Mouse (Mus musculus) CH12F3 (cell line): ENCODE measurements around the gene Hoxb9.

Experiments
- in situ Hi-C: fragments of 300-500 bp; cut with MboI; formaldehyde crosslinking; loops from 2 replicates; pipeline ENCODE4 v1.14.3; 2020; ENCODE audit warnings: low sequenced_read_pairs

Hoxb9 gene

GRCm38 (mm10) chr11:96284041-96284749 is 12.9 kb downstream of the Hoxb9 start:
- in situ Hi-C loops: loop anchor here (25.0 kb wide), 1 partner anchor 578 kb away; no protein-coding TSS in a partner anchor

GRCm38 (mm10) chr11:96284774-96285734 is 13.8 kb downstream of the Hoxb9 start:
- in situ Hi-C loops: loop anchor here (25.0 kb wide), 1 partner anchor 577 kb away; no protein-coding TSS in a partner anchor

- in situ Hi-C loops: loop anchor here (25.0 kb wide), 1 partner anchor 576 kb away; no protein-coding TSS in a partner anchor
These were observed 14.8 kb downstream of the Hoxb9 start, which contains the start of gene Hoxb7 for GRCm38 (mm10) chr11:96285771-96286738. Hoxb7 (plus strand) TSS chr11:96286623.

- in situ Hi-C loops: loop anchor here (25.0 kb wide), 1 partner anchor 575 kb away; no protein-coding TSS in a partner anchor
These were observed 15.6 kb downstream of the Hoxb9 start for GRCm38 (mm10) chr11:96286739-96287385.

- in situ Hi-C loops: loop anchor here (25.0 kb wide), 1 partner anchor 575 kb away; no protein-coding TSS in a partner anchor
These were observed 16.2 kb downstream of the Hoxb9 start for GRCm38 (mm10) chr11:96287411-96287810.

DNA sequence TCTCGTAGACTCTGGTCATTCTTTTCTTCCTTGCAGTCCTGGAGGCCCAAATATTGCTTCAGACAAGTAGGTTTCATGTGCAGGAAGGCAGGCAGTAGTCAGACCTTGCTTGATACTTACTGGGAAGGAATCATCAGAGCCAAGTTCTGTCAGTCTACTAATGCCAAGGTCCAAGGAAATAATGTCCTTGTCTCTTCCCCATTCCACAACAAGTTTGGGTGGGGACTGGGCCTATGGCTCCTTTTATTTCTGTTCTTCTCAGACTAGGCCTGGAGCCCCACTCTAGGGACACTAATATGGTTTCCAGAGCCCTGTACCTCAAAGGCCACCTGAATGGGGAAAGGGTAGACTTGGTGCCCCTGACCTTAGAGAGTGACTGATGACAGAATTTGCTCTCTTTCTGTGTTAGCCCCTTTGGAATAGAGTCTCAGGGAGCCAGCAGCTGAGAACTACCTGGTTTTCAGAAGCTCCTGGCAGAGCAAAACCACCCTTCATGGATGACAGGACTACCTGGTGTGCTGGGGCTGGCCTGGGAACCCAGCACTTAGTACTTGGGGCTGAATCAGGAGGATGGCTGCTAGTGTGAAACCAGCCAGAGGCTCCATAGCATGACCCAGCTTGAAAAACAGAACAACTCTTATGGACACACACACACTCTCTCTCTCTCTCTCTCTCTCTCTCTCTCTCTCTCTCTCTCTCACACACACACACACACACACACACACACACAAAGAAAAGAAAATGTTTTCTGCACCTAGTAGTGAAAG is 17.4 kb downstream of the Hoxb9 start:
- in situ Hi-C loops: loop anchor here (25.0 kb wide), 1 partner anchor 574 kb away; no protein-coding TSS in a partner anchor

- in situ Hi-C loops: loop anchor here (25.0 kb wide), 1 partner anchor 573 kb away; no protein-coding TSS in a partner anchor
These were observed 18.0 kb downstream of the Hoxb9 start for GRCm38 (mm10) chr11:96289293-96289692.

GRCm38 (mm10) chr11:96289837-96290236 is 18.6 kb downstream of the Hoxb9 start:
- in situ Hi-C loops: loop anchor here (25.0 kb wide), 1 partner anchor 572 kb away; no protein-coding TSS in a partner anchor

GRCm38 (mm10) chr11:96290705-96291355 is 19.6 kb downstream of the Hoxb9 start:
- in situ Hi-C loops: loop anchor here (25.0 kb wide), 1 partner anchor 571 kb away; no protein-coding TSS in a partner anchor

DNA sequence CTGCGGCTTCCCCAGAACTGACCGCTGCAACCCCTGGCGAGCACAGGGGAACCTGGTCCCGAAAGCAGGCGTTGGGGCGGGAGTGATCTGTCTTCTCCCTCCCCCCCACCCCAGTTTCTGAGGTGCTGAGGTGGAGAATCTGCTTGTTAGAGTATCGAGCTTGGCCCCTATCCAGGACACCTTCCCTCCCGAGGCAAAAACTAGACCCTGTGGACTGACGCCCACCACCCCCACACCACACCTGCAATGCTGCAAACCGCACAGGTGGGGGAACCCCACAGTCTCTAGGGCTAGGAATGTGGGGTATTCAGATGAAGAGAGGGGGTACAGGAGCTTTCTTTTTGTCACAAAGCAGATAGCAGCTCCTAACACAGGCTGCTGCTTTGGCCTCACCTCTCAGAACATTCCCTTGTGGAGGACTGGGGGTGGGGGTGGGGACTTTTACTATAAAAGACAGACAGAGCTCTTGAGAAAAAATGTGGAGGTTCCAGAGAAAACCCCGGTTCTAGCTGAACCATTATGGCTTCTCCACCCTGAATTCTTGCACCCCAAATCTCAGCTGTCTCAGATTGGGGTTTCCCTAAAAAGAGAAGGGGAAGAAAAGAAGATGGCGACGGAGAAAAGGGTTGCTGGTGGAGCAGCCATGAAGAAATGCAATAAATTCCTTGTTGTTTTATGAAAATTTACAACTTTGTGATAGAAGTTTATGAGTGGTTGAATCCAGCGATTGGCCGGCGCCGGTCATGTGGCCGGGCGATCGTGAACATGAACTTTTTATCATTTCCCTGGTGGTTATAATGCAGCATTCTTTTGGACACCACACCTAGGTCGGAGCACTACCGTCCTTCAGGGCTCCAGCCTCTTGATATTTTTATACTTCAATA is 20.7 kb downstream of the Hoxb9 start, which contains the start of gene Hoxb6:
Gene Hoxb6 (plus strand): TSS at position 796 of the 884 bp plus-strand sequence.
- in situ Hi-C loops: loop anchor here (25.0 kb wide), 1 partner anchor 570 kb away; no protein-coding TSS in a partner anchor

DNA sequence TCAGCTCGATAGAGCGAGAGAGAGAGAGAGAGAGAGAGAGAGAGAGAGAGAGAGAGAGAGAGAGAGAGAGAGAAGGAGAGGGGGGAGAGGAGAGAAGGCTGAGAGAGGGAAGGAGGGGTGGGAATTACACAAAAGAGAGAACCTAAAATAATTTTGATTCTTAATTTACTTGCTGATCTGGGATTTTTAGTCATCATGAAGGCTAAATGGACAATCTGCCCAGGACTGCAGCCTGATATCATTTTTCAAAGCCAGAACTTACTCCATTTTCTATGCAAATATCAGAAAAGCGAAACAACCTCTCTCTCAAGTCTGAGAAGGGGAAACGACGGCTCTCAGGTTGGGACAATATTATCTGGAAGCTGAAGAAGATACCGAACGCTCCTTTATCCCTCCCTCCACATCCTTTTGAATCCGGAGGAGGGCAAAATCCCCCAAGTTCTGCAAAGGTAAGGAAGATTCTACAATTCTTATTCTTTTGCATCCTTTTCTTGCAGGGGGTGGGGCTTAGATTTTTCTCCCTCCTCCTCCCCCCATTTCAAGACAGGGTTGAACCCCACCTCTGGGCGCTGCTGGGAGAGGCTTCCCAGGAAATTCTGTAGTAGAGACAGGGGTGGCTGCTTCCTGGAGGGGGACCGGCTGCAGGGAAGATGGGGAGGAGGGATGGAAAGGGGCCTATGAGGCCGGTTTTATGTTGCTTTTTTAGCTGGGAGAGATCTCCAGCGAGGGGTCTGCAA is 21.5 kb downstream of the Hoxb9 start:
- in situ Hi-C loops: loop anchor here (25.0 kb wide), 1 partner anchor 570 kb away; no protein-coding TSS in a partner anchor

DNA sequence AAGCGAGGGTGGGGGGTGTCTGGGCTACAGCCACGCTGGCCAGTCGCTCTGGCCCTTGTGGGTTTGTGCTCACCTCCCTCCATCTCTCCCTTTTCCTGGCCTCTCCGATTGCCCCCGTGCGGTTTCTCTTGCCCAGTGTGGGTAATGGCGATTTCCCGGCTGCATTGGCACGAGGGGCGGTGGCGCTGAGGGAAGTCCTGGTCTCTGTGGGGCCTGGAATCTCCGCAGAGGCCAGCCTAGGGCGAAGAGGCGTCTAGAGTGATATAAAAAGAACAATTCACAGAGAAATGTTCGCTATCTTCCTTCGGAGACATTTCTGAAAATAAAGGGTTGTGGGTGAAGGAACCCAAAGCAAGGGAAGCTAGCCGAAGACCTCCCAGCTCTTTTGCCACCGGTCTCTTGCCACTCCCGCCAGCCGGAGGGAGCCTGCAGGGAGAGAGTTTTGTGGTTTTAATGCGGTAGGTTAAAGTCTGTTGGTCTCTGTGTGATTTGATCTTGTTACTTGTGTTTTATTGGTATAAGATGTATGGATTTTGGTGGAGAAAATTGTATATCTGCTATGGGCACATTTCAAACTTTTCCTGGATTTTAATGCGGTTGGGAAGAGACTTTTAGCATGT is 22.2 kb downstream of the Hoxb9 start:
- in situ Hi-C loops: loop anchor here (25.0 kb wide), 1 partner anchor 569 kb away; no protein-coding TSS in a partner anchor

DNA sequence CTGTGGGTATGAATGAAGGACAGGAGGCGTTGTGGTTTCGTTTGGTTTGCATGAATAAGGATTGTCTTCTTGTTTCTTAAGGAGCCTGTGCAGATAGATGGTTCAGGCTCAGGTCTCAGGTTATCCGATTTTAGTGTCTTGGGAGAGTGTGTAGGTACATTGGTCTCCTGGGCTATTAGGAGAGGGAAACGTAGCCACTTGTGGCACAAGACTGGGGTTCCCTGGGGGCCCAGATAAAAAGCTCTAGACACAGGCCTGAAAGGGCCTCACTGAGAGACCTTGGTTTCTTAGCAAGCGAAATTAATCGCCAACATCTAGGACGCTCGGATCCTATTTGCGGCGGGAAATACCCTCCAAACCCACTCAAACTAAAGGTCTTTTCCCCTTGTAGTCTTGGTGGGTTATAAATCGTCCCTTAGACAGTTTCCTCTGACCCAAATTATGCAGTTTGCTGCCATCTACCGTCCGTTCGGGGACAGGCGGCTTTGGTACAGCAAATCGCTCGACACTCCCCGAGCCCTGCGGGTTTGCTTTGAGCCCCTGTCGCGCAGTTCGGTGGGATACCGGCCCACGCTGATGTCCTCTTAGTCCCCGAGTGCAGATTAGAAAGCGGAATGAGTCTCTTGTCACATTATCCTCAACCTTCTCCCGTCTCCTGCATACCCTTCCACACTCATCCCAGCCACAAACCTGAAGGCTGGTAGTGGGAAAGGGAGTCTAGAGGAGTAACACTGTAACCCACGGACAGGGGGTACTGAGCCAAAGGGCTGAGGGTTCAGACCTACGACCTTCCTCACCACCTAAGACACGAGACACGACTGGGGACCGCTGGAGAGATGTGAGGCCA is 23.2 kb downstream of the Hoxb9 start:
- in situ Hi-C loops: loop anchor here (25.0 kb wide), 1 partner anchor 568 kb away; no protein-coding TSS in a partner anchor

DNA sequence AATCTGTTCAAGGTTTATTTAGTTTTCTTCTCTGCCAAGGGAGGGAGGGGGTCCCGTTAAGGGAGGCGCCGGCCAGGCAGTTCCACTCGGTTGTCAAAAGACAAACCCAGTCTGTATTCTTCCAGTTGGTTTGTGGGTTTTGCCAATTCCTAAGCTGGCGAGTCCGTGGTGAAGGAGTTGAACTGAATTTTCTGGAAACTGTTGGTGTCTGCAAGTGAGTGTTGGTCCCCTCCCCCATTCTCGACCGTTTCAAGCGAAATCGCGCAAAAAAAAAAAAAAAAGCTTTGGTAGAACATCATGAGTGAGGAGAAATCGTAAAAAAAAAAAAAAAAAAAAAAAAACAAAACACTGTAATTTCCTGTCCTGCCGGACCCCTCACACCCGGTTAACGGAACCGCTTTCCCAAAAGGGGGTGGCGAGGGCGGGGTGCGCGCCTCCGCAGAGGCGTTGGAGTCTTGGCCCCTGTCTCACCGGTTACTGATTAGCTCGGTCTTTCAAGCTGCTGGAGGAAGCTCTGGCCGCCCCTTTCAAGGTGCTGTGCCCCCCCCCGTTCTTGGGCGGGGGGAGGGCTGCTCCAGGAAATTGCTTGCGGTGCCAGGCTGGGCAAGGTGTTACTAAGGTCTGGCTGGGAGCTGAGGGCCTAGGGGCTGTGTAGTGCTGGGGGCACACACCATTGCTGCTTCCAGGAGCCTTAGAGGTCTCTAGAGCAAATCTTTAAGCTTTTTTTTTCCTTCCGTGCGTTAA is 24.0 kb downstream of the Hoxb9 start:
- in situ Hi-C loops: loop anchor here (25.0 kb wide), 1 partner anchor 567 kb away; no protein-coding TSS in a partner anchor
